Mouse (Mus musculus) kidney, adult 18-20 months (tissue): ENCODE results near the gene Gm2056.
"Not testable (repeated sequence)": the region's sequence is repeated elsewhere in the genome, so short reads cannot be mapped to it uniquely, and the experiment has no call there.

ENCODE experiments used
- DNase-seq: peaks from one replicate; pipeline ENCODE4 v3.0.0; 2021

Gene Gm2056

GRCm38 (mm10) chr12:88026704-88027103 lies at the start of gene Gm2056:
Gm2056 (plus strand) TSS chr12:88027004.
- DNase-seq, result not testable (repeated sequence)

GRCm38 (mm10) chr12:87984000-87984399 lies 42.8 kb upstream of the Gm2056 start:
- DNase-seq, result not testable (repeated sequence)

- DNase-seq, result not testable (repeated sequence)
Observed at GRCm38 (mm10) chr12:88004118-88004517, 22.7 kb upstream of the Gm2056 start.

- not testable (repeated sequence) for DNase-seq
Observed at GRCm38 (mm10) chr12:88011548-88011947, 15.3 kb upstream of the Gm2056 start, which contains the start of gene Gm2075. Gm2075 (plus strand) TSS chr12:88011848.

DNA sequence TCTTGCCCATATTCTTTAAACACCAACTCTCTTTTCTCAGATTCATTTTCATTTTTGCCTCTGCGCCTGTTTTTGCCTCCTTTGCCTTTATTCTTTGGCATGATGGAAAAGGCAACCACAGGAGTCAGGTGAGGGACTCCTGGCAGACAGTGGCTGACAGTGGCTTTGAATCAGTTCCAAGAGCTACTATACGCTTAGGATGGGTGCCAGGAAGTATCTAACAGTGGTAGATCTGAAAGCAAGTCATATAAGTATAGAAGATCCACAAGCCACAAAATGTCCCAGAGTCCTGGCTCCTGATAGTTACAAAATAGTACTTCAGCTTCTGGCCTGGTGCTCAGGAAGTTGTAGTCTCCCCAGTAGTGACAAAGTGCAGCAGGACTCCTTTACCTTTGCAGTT lies 8.1 kb upstream of the Gm2056 start, which contains the start of gene Gm6803:
Gene Gm6803 (minus strand): TSS at position 101 of the 400 bp plus-strand sequence.
- DNase-seq, result not testable (repeated sequence)

- DNase-seq, result not testable (repeated sequence)
Observed at GRCm38 (mm10) chr12:88032250-88032649, 5.4 kb downstream of the Gm2056 start.

DNA sequence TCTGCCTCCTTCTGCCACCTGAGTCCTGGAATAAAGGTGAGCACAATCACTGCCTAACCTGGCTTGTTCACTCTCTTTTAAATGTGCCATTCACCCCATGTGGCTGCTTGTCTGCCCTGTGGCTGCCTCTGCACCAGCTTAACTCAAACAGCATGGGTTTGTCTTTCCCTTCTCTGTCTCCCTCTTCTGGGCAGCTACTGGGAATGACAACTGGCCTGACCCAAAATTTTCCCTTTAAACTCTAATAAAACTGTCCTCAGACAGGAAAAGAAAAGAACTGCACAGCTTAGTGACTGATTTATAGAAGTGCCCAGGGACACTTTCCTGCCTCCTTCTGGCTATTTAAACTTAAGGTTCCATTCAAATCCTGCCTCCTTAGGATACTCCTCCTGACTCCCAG lies 12.3 kb downstream of the Gm2056 start:
- not testable (repeated sequence) for DNase-seq

DNA sequence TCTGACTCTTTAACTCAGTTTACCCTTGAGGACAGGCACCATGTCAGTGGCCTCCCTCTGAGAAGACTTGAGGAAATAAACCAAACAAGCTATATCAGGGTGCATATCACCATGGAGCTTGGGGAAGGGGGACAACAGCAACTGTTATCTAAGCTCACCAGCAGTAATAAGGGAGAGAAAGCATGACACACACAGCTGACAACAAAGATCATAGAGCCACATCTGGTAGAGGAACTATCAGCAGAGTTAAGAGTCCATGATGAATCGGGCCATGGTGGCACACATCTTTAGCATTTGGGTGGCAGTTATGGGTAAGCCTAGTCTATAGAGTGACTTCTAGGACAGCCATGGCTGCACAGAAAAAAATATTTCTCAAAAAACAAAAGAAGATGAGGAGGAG lies 12.9 kb downstream of the Gm2056 start:
- DNase-seq, result not testable (repeated sequence)

DNA sequence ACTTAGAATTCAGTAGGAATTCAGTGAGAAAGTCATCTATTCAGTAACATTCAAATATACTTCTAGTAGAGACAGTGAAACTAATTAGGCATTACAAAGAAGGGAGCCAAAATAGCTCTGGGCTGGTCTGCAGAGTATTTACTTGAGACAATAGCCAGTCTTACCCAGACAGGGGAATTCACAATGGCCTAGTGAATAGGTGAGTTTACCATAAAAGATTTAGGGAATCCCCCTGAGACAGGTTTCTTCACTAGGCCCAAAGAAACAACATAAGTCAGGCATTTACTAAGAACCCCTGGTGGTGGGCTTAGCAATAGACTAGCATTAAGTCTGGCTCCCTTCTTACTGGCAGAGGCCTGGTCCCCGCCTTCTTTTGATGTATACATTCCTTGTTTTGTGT lies 18.4 kb downstream of the Gm2056 start:
- DNase-seq, result not testable (repeated sequence)
